Mouse (Mus musculus) hindlimb bud, embryonic 11.5 days (tissue): ENCODE measurements at regions not wholly inside any gene's neighbourhood (a gene's known extent, or its start where the extent isn't known, plus 50 kb on each side); places are given as distances from the start of the nearest gene placed in this dataset.

Experiments
- DNase-seq: peaks from one replicate; pipeline ENCODE4 v3.0.0-alpha.2; 2012; ENCODE audit warnings: low read depth, low spot score; ENCODE audit errors: extremely low spot score

DNA sequence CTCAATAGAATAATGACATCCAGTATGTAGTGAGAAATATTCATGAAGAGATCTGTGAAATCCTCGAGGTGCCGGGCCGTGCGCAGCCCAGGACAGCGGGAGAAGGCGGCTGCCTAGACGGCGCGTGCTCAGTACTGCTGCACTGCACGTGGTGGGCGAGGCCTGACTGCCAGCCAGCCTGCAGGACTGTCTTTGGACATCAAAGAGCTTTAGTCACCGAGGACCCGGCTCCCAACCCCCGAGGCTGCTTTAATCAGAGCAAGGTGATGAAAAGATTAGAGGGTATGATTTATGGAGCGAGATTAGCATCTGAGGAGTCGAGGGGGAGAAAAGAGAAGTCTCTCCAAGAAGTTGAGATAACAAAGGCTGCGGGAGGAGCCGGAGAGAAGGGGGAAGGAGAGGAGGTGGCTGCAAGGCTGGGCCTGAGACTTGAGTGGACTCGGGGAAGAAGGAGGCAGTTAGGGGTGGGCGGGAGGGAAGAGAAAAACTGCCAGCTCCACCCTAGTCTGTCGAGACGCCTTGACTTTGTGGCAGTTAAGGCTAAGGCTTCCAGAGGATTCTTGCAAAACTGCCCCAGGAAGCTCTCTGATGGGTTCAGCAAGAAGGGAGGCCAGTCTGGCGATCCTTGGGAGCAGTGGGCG is 271.6 kb upstream of the 4930535I16Rik start:
- DNase-seq = peak; percentile 14

DNA sequence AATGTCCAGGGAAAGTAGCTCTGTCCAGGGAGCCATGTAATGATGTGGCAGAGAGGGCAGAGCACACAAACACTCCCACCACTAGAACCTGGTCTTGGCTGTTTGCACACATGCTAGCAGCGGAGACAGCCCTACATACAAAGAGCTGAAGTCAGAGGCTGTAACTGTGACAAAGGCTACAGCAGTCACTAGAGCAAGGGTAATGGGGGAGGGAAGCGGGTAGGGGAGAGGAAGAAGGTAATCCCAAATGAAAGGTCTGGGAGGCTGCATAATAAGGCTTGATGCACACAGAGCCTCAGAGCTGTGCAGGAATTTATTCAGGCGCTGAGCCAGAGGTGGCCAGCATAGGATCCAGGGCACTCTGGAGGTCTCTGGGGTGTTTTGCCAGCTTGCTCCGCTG is 269.3 kb upstream of the 4930535I16Rik start:
- no peak for DNase-seq

DNA sequence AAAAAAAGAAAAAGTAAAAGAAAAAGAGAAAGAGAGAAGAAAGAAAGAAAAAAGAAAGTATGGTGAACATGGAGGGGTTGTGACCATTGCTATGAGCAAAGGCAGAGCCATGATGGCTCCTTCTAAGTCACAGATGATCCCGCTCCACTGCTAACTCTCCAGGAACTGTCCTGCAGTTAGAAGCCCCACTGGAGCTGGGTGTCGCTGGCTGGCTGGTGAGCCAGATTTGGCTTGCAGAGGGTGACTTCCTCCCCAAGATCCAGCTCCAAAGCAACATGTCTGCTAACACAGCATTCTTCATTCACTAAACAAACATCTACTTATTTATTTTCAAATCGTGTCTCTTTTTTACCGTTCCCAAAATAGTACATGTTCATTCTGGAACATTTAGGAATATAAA is 263.5 kb upstream of the 4930535I16Rik start:
- no peak for DNase-seq

DNA sequence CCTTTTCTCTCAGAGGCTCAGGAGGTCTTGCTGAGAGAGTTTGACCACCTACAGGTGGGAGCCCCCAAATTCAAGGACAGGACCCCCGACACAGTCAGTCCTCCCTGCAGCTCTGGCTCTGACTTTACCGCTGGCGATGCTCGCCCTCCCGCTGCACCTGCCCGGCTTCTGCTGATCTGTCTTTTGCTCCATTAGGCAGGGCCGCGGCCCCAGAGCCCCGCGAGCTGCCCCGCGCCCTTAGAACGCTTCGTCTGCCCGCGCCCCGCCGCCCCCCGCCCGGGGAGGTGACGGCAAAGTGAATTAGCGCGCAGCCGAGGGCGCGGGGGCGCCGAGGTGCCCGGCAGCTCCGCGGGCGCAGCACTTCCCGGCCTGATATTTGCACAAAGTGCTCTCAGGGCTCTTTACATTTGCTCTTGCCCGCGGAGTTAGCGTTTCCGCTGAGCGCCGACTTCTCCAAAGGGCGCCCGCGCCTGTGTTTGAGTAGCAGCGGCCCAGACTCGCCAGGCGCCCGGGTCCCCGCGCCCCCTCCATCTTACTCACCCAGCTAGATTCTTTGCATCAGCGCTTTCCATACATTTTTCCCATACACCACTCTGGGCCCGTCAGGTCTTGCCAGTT is 260.7 kb upstream of the 4930535I16Rik start:
- DNase-seq = no peak

DNA sequence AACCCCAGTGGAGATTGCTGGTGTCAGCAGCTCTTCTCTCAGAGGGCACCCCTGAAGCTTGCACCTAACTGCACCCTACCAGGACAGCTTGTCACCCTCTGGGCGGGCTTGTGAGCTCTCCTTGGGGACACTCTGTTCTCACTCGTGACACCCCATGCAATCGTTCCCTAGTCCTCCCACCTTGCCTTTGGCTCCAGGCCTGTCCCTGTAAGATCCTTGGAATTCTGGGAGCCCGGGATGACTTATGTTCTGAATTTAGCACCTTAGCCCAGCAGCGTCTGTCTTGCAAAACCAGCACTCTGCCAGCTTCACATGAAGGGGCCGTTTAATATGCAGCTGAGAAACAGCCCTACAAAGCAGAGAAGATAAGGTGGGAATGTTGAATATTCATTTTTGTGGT is 257.7 kb upstream of the 4930535I16Rik start:
- DNase-seq = no peak

DNA sequence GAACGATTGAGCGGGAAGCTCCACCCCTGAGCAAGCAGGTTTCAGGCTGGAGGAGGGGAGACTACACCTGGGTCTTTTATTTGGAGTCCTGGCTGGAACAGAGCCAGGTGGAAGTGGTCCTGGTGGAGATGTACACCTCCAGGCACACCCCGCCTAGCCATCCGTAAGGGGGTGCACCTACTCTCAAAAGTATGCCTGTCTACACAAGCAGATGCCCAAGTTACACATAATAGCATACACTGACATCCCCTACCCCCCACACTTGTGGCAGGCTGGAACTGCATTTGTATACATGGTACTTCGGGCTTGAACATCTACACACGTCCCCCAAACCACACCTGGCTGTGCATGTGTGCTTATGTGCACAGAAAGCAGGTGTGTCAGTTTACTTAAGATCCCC is 236.8 kb upstream of the 4930535I16Rik start:
- DNase-seq = no peak

DNA sequence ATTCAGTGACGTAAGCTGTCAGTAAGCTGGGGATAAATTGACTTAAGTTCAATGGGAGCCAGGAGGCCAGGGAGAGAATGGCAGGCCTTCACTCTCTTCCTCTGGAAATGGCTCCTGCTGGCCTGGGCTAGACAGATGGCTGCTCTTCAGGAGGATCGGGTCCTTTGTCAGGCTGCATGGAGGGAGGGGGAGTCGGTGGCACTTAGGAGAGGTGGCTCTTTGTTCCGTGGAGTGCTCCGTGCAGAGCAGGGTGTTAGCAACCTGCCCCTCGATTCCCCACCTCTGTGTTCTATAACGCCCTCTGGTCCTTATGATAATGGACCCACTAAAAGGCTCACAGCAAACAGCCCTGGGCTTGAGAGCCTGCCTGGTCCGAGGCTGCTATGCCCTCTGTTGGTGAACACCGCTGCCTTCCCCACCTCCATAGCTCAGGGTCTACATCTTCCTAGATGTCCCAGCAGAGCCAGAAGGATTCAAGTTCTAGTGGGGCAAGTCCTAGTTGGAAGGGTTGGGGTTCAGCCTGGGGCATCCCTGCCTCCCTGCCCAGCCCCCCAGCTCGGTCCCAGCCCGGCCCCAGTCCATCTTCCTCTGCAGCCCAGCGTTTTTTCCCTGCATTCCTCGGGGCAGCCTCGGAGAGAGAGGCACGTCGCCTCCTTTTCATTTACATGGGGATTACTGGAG is 232.1 kb upstream of the 4930535I16Rik start:
- no peak for DNase-seq

DNA sequence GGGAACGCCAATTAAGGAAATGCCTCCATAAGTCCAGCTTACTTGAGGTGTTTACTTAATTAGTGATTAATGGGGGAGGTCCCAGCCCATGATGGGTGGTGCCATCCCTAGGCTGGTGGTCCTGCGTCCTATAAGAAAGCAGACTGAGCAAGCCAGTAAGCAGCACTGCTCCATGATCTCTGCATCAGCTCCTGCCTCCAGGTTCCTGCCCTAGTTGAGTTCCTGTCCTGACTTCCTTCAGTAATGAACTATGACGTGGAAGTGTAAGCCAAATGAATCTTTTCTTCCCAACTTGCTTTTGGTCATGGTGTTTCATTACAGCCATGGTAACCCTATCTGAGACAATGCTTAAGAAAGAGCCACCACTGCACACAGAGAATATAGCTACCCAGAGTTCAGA is 231.2 kb upstream of the 4930535I16Rik start:
- no peak for DNase-seq

DNA sequence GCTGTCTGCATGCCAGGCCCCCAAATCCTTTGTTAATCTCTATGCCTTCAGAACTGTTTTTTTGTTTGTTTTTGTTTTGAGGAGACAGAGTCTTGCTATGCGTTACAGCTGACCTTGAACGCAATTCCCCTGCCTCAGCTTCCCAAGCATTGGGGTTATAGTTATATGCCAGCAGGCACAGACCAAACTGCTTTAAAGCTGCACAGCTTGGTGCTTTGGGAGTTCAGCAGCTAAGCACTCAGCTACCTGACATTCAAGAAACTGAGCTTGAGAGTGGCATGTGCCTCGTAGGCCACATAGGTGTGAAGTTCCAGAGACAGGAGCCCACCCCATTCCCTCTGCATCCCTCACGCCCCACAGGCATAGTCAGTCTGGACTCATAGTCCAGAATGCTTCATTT is 229.5 kb upstream of the 4930535I16Rik start:
- no peak for DNase-seq

DNA sequence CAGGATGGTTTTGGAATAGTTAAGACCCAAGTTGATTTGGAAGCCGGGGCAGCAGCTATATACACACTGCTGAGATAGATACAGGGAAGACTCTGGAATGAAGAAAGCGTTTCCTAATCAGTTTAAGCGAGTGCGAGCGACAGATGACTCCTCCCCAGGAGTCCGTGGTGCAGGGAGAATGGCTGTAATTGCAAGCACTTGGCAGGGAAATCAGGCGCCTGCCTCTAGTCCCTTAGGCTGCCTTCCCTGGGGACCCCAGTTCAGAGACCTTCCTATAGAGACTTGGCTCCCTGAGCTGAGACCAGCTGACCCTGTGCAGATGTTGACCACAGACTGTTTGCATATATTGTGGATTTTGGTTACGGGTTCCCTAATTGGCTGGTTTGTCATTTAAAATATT is 228.3 kb upstream of the 4930535I16Rik start:
- DNase-seq = no peak

DNA sequence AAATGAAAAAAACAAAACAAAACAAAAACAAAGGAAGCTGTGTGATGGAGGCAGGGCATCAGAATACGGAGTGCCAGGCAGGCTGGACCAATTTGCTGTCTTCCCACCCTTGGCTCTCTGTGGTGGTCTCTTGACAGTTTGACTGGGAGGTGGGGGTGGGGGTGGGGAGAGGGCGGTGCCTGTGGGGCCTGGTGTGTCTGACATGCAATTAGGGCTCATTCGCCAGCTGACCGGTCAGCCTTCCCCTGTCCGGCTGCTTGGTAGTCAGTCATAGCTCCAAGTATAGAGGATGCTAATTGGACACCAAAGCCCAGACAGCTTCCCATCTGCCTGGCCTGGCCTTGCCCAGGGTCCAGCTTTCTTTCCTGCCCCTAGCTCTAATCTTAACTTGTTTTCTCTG is 225.8 kb upstream of the 4930535I16Rik start:
- DNase-seq = no peak

DNA sequence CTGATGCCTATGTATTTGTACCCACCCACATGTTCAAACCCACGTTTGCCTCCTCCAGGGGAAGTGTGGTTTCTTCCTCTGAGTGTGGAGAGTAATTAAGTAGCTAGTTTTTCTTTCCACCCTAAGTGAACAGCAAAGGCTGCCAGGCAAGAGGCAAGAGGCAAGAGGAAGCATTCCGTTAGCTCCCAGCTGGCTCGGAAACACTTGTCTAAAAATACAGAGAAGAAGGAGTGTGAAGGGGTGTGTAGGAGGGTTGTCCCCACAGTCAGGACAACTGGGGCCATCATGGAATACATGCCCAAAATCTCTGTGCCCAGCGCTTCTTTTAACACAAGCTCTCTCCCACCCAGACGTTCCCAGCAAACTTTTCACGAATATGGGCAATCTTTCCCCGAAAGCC is 225.4 kb upstream of the 4930535I16Rik start:
- DNase-seq = no peak

DNA sequence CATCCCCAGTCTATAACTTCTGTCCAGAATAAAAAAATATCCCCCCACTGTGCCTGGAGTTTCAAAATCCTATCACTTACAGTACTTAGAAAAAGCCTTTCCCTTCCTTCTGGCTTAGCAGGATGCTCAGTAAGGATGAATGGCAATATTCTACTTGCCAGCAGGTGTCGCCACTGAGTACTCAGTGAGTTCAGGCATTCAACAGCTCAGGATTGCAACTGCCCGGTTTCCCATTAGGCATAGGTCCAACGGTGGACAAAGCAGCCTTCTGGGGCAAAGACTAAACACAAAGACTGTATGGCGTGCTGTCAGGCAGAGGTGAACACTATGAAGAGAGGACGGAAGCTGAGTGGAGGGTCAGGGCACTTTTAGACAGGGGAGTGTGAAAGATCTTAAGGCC is 224.3 kb upstream of the 4930535I16Rik start:
- peak; percentile 89 for DNase-seq

DNA sequence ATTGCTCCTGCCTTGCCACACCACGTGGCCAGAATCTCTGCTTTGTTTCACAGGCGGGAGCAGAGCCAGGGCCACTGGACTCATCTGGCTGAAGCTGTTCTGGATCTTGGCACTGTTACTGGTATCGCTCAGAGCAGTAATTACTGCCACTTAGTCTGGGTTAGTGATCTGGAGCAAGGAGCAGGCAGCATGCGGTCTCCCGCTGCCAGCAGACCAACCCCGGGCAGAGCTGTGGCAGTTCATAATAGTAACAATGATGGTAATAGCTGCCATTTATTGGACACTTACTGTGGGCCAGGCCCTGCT is 217.3 kb upstream of the 4930535I16Rik start:
- DNase-seq = no peak

DNA sequence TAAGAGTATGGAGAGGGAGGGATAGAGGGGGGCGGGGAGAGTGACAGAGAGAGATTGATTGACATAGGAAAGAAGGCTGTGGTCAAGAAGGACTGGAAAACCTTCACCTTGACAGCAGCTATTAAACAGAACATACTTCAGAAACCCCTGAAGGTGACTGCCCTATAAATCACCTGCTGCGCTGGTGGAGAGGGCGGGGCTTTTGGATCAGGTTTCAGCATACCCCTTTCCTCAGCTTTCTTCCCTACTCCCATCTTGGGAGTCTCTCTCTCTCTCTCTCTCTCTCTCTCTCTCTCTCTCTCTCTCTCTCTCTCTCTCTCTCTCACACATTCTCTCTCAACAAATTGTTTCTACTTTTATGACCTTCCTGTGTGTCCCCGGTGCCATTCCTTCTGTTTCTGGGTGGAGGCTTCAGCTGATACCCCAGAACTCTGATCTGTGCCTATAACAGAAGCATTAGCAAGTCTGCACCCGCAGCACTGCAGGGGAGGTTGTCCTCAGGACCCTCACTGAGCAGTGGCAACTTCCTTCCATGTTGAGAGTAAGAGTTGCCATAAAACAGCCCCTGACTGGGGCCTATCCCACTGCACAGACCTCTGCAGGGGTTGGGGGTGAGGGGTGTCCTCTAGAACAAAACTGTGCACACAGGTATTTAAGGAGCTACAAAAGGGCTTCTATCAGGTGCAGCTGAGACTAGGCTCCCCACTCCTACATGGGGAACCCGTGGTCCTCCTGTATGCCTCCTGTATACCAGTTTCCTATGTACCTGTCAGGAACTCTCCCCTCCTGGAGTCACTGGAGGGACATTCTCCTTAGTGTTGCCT is 216.7 kb upstream of the 4930535I16Rik start:
- DNase-seq = peak; percentile 77

DNA sequence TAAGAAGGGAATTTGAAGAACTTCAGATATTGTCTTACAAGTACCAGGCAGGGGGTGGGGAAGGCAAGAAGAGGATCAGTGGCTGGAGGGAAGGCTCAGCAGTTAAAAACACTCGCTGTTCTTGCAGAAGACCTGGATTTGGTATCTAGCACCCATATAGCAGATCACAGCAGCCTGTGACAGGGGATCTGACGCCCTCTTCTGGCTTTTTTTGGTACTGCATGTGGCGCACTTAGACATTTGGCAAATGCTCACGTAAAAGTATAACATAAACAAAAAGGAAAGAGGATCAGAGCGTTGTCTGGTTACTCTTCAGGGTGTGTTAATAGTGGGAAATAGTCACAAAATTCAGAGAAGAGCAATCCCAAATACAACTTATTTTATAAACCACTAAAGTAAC is 213.1 kb upstream of the 4930535I16Rik start:
- DNase-seq = no peak

DNA sequence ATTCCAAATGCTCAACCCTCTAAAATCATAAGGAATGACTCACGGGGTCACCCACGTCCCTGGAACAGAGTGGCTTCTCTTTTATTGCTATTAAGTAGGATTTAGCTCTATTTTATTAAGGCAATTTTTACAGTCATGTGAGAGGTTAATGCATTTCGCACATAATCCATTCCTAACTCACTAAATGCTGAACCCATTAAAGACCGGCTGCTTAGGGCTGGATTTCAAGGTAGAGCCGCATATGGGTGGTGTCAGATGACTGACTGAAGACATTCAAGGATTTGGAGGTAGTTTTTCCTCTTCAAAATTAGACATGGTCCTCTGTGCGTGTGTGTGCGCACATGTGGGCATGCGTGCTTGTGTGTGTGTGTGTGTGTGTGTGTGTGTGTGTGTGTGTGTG is 208.4 kb upstream of the 4930535I16Rik start:
- DNase-seq = no peak

DNA sequence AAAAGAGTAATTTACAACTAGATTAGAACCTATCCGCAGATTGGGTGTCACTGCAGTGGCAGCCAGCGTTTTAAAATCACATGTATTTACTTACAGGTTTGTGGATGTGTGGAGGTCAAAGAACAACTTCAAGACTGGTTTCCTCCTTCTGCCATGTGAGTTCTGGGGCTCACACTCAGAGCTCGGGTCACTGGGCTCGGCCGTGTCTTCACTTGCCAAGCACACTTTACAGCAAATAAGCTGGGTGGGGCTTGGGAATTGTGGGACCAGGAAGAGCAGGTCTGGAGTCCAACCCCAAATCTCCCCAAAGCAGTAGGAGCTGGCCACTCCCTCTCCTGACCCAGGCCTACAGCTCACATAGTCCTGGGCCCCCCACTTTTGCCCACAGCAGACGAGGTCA is 202.5 kb upstream of the 4930535I16Rik start:
- DNase-seq = no peak

DNA sequence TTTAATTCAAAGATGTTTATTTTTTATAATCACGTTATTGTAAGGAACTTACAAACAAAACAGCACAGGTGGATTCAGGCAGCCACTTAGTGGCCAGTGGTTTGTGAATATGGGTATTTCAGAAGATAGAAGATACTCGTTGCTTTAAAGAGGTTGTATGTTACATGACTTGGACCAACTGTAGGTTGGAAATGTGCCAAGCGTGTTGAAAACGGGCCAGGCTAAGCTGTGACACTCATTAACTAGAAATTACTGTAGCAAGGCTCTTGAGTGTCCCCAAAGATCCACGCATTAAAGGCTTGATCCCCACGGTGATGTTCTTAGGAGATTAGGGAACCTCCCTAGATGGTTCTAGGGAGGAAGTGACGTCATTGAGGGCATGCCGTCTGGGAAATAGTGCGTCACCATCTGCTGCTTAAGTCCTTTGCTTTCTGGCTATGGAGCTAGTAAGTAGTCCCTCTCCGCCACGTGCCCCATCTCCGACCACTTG is 196.1 kb upstream of the 4930535I16Rik start:
- no peak for DNase-seq

DNA sequence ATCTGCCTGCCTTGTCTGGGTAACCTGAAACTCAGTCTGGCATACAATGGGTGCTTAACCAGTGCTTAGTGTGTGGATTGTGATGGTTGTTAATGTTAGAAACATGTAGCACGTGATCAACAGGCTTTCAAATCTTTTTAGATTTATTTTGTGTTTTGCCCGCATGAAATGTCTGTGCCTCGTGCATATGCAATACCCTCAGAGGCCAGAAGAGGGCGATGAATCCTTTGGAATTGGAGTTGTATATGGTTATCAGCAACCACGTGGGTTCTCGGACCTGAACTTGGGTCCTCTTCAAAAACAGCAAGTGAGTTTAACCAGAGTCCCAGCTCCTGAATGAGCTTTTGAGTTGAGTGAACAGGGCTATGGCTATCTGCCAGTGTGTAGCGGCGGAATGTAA is 192.9 kb upstream of the 4930535I16Rik start:
- DNase-seq = no peak

DNA sequence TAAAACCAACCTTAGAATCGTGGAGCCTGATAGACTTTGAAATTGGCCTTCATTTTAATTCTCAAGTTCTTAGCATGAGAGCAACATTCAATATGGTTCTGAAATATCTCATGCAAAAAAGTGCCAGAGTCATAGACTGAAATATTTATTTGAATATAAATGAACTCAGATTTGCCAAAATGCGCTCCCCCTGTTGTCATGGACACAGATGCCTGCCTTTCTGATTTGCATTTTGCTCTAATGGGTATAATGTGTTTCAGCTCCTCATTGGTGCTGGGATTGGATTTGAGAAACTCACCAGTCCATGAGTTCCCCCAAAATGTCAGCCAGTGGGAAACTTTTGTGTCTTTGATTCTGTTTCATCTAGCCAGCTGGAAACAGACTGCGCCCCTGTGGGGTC is 191.5 kb upstream of the 4930535I16Rik start:
- no peak for DNase-seq

DNA sequence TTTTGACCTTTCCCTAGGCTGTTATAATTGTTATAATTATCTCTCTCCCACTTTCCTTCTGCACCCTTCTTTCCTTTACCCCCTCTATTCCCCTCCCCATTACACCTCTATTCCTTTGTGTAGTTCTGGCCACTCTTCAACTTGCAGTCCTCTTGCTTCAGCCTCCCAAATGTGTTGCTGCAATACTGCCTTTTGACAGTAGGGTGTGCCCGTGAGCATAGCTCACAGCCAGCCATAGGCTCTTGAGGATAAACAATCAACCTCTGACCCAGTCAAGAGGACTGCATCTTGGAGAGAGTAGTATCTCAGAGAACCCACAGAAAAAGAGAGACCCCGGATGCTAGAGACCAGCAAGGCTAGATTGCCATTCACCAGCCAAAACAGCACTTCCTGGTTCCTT is 184.9 kb upstream of the 4930535I16Rik start:
- DNase-seq = no peak
